Mouse (Mus musculus): ENCODE data around the gene Camk1d.

DNA sequence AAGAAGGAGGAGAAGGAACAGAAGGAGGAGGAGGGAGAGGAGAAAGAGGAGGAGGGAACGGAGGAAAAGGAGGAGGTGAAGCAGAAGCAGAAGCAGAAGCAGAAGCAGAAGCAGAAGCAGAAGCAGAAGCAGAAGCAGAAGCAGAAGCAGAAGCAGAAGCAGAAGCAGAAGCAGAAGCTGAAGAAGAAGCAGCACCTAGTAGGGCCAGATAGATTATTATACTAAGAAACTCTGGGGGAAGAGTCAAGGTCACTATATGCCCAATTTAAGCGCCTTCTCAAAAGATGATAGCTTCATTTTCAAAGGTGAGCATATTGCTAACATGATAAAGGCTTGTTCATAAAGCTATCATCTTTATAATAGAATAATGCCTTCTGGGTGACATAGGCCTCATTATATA lies 11.9 kb downstream of the Camk1d start:
- TF ChIP-seq POLR2A (IDR thresholded peaks at IDR 0.05; ENCODE audit: borderline replicate concordance, extremely low read depth, insufficient read depth, insufficient read length, poor library complexity, severe bottlenecking) (no peak), CTCF (IDR thresholded peaks at IDR 0.05; ENCODE audit: borderline replicate concordance, extremely low read depth, insufficient read depth, insufficient read length) (no peak)
